In the genomic region with DNA sequence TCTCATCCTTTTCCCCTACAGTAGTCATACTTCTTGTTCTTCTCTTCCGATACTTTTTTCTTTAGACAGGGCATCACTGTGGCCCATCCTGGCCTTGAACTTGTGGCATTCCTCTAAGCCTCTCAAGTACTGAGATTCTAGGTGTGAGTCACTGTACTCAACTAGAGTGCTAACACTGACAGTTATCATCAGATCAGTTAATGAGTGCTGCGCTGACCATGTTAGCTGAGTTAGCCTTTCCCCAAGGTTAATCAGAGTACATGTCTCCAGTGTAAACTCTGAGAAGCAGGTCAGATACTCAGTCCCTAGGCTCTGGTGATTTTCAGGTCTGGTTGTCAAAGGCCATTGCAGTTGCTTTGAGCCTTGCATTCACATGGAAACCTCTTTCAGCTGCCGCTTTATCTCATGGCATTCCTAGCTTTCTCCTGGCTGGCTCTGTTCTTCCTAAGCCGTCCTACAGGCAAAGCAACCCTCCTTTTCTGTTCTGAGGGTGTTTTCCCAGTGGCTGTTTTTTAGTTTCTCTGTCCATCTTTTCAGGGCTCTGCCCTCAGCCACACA, we compare ENCODE assay signal across 27 mouse cellular contexts. TPM values are rescaled to one million over a fixed set of nuclear protein-coding genes. Genes with fewer than 3 reads are reported as not detected.
A peak's percentile ranks its signal among the peaks of the same experiment; 100 is the strongest.
DNase-seq lines count a peak whose midpoint lies in the region; ATAC-seq and TF ChIP-seq lines count a peak whose summit lies in the region.
"Had no signal": no experiment of that assay in that cellular context is flagged by ENCODE, and none has a peak within 500 bp of the region (broad histone marks: within the 10 kb centered on the region; RNA-seq: fewer than 3 reads in every experiment).

No protein-coding gene starts in this region.

- TF ChIP-seq CTCF in intestine, postnatal 0 days (IDR thresholded peaks at IDR 0.05; ENCODE audit: low read depth): no peak
- no peak for TF ChIP-seq CTCF in left cerebral cortex, adult 2 months (IDR thresholded peaks at IDR 0.05)

- DNase-seq in heart, postnatal 4 days: no peak
- no peak for DNase-seq in kidney, adult 9 months
- DNase-seq in yolk sac, embryonic 10.5 days (ENCODE audit: low spot score): peak; percentile 14
- no peak for DNase-seq in left cerebral cortex, adult 2 months (ENCODE audit: extremely low spot score in 1 of 2, low spot score in 2 of 2)
- DNase-seq: adrenal gland, adult 2 months; adrenal gland, postnatal 36 days; B cell, adult 2 months; cerebellum, adult 18-20 months; cerebellum, postnatal 10 days; forebrain, postnatal 0 days; layer of hippocampus, adult 9-11 months; right cerebral cortex, postnatal 25 days; thymus, postnatal 14 days had no signal

- no peaks in the 10 kb centered on the region for H3K9me3 ChIP-seq in heart, embryonic 14.5 days (ENCODE audit: control insufficient read depth, low read length)
- no peaks in the 10 kb centered on the region for H3K9me3 ChIP-seq in kidney, embryonic 16.5 days (ENCODE audit: low read length)
- no peaks in the 10 kb centered on the region for H3K9me3 ChIP-seq in intestine, postnatal 0 days (ENCODE audit: control insufficient read depth)
- H3K9me3 ChIP-seq: embryonic facial prominence, embryonic 15.5 days; forebrain, embryonic 12.5 days; hindbrain, embryonic 15.5 days; limb, embryonic 12.5 days; liver, embryonic 15.5 days; lung, embryonic 15.5 days; midbrain, embryonic 10.5 days; midbrain, embryonic 15.5 days; neural tube, embryonic 15.5 days; stomach, embryonic 15.5 days had no signal

- WGBS in heart, embryonic 14.5 days: 24% methylated on average over 4 of the region's 4 CpGs
- 84% methylated on average over 4 of the region's 4 CpGs for WGBS in kidney, embryonic 16.5 days
- WGBS in intestine, postnatal 0 days: 48% methylated on average over 4 of the region's 4 CpGs

- peak overlapping the region; percentile 86 for H3K27ac ChIP-seq in heart, embryonic 14.5 days (replicated peaks in 1 of 2; ENCODE audit: control insufficient read depth in 1 of 2, insufficient read depth in 1 of 2, low read depth in 2 of 2, low read length in 2 of 2)
- no peak overlapping the region for H3K27ac ChIP-seq in kidney, embryonic 16.5 days (ENCODE audit: low read length)
- peak overlapping the region; percentile 76 for H3K27ac ChIP-seq in intestine, postnatal 0 days (ENCODE audit: low read depth, low read length)
- H3K27ac ChIP-seq in left cerebral cortex, adult 2 months: no peak overlapping the region
- H3K27ac ChIP-seq: embryonic facial prominence, embryonic 15.5 days; forebrain, embryonic 12.5 days; hindbrain, embryonic 15.5 days; limb, embryonic 12.5 days; liver, embryonic 15.5 days; lung, embryonic 15.5 days; midbrain, embryonic 10.5 days; midbrain, embryonic 15.5 days; neural tube, embryonic 15.5 days; stomach, embryonic 15.5 days had no signal

- no peak overlapping the region for H3K9ac ChIP-seq in heart, embryonic 14.5 days (ENCODE audit: low read length)
- no peak overlapping the region for H3K9ac ChIP-seq in kidney, embryonic 16.5 days (replicated peaks; ENCODE audit: low read length)
- H3K9ac ChIP-seq in intestine, postnatal 0 days (ENCODE audit: low read depth, low read length): no peak overlapping the region
- H3K9ac ChIP-seq: embryonic facial prominence, embryonic 15.5 days; forebrain, embryonic 12.5 days; forebrain, postnatal 0 days; hindbrain, embryonic 15.5 days; limb, embryonic 12.5 days; liver, embryonic 15.5 days; lung, embryonic 15.5 days; midbrain, embryonic 15.5 days; neural tube, embryonic 15.5 days; stomach, embryonic 15.5 days had no signal

- intact Hi-C loops in left cerebral cortex, adult 2 months (cut with DNase I): loop anchor here (5.0 kb wide), 2 partner anchors 48 to 268 kb away; no protein-coding TSS in a partner anchor

- no peak overlapping the region for H3K4me2 ChIP-seq in heart, embryonic 14.5 days (ENCODE audit: low read length)
- no peak overlapping the region for H3K4me2 ChIP-seq in kidney, embryonic 16.5 days (replicated peaks; ENCODE audit: low read depth, low read length)
- H3K4me2 ChIP-seq in intestine, postnatal 0 days (replicated peaks; ENCODE audit: low read depth): no peak overlapping the region
- H3K4me2 ChIP-seq: embryonic facial prominence, embryonic 15.5 days; forebrain, embryonic 12.5 days; hindbrain, embryonic 15.5 days; limb, embryonic 12.5 days; liver, embryonic 15.5 days; lung, embryonic 15.5 days; midbrain, embryonic 15.5 days; neural tube, embryonic 15.5 days; stomach, embryonic 15.5 days had no signal

- no peak overlapping the region for H3K4me3 ChIP-seq in heart, embryonic 14.5 days (ENCODE audit: control insufficient read depth in 1 of 2, insufficient read depth in 1 of 2, low read depth in 1 of 2, low read length in 2 of 2)
- no peak overlapping the region for H3K4me3 ChIP-seq in kidney, embryonic 16.5 days (ENCODE audit: low read length)
- no peak overlapping the region for H3K4me3 ChIP-seq in intestine, postnatal 0 days (ENCODE audit: low read depth, low read length)
- no peak overlapping the region for H3K4me3 ChIP-seq in left cerebral cortex, adult 2 months
- H3K4me3 ChIP-seq: embryonic facial prominence, embryonic 15.5 days; forebrain, embryonic 12.5 days; hindbrain, embryonic 15.5 days; limb, embryonic 12.5 days; liver, embryonic 15.5 days; lung, embryonic 15.5 days; midbrain, embryonic 10.5 days; midbrain, embryonic 15.5 days; neural tube, embryonic 15.5 days; stomach, embryonic 15.5 days had no signal

- H3K4me1 ChIP-seq in heart, embryonic 14.5 days (ENCODE audit: control insufficient read depth in 2 of 2, insufficient read depth in 2 of 2, low read length in 2 of 2): peaks cover 14 to 31% of the 10 kb centered on the region in 2 experiments
- no peaks in the 10 kb centered on the region for H3K4me1 ChIP-seq in kidney, embryonic 16.5 days (ENCODE audit: insufficient read depth, low read length)
- H3K4me1 ChIP-seq in intestine, postnatal 0 days (replicated peaks; ENCODE audit: control insufficient read depth, insufficient read depth, low read length): 0 out of 2 replicates have a peak, but pooled peaks cover 3% of the 10 kb centered on the region
- H3K4me1 ChIP-seq: embryonic facial prominence, embryonic 15.5 days; forebrain, embryonic 12.5 days; hindbrain, embryonic 15.5 days; limb, embryonic 12.5 days; liver, embryonic 15.5 days; lung, embryonic 15.5 days; midbrain, embryonic 10.5 days; midbrain, embryonic 15.5 days; stomach, embryonic 15.5 days had no signal

- peaks cover 59% of the 10 kb centered on the region for H3K36me3 ChIP-seq in heart, embryonic 14.5 days (ENCODE audit: control insufficient read depth, insufficient read depth, low read length)
- H3K36me3 ChIP-seq in kidney, embryonic 16.5 days (ENCODE audit: insufficient read depth, low read length): peaks cover 2% of the 10 kb centered on the region
- H3K36me3 ChIP-seq in intestine, postnatal 0 days (ENCODE audit: control insufficient read depth, insufficient read depth): peaks cover 16% of the 10 kb centered on the region
- H3K36me3 ChIP-seq: liver, embryonic 15.5 days had no signal

- no peaks in the 10 kb centered on the region for H3K27me3 ChIP-seq in heart, embryonic 14.5 days (ENCODE audit: control insufficient read depth, insufficient read depth, low read length)
- no peaks in the 10 kb centered on the region for H3K27me3 ChIP-seq in kidney, embryonic 16.5 days (ENCODE audit: insufficient read depth, low read length)
- H3K27me3 ChIP-seq in intestine, postnatal 0 days (replicated peaks; ENCODE audit: control insufficient read depth, insufficient read depth, low read length): no peaks in the 10 kb centered on the region
- H3K27me3 ChIP-seq: embryonic facial prominence, embryonic 15.5 days; forebrain, embryonic 12.5 days; hindbrain, embryonic 15.5 days; limb, embryonic 12.5 days; liver, embryonic 15.5 days; lung, embryonic 15.5 days; midbrain, embryonic 15.5 days; neural tube, embryonic 15.5 days; stomach, embryonic 15.5 days had no signal

- ATAC-seq in heart, embryonic 14.5 days (ENCODE audit: insufficient number of reproducible peaks, insufficient read depth, low FRiP score, low read depth): no peak
- ATAC-seq in kidney, embryonic 16.5 days (ENCODE audit: low FRiP score, low TSS enrichment): peak; percentile 35; the same call in 1 of the 2 replicates
- ATAC-seq in intestine, postnatal 0 days: peak; percentile 56
- ATAC-seq: forebrain, postnatal 0 days; inflammation-experienced regulatory T-cells, adult 6 months; midbrain, embryonic 15.5 days had no signal

RNA-seq across cellular contexts. Expression of gene Ndst2, which starts 15.2 kb away (rescaled TPM):
- 16.8 and 20.9 TPM in 2 replicates for polyA plus RNA-seq in heart, embryonic 14.5 days (2014; fragmentation: Nextera tagmentation; extraction: Ambion mirVana)
- 10 to 100 TPM; 18.2 to 18.3 TPM for total RNA-seq in heart, postnatal 4 days (2021)
- polyA plus RNA-seq in kidney, embryonic 16.5 days (2015; fragmentation: Nextera tagmentation; extraction: Ambion mirVana): 31.6 and 33.5 TPM in 2 replicates
- polyA plus RNA-seq in intestine, postnatal 0 days (2015; fragmentation: Nextera tagmentation; extraction: Ambion mirVana): 9.8 and 12.4 TPM in 2 replicates
- total RNA-seq in left cerebral cortex, adult 2 months (2021): 10 to 100 TPM; 15.5 to 17.7 TPM

RNA-seq across cellular contexts. Expression of gene Zswim8, which starts 42.2 kb away (rescaled TPM):
- polyA plus RNA-seq in heart, embryonic 14.5 days (2014; fragmentation: Nextera tagmentation; extraction: Ambion mirVana): 21.7 and 25.4 TPM in 2 replicates
- 10 to 100 TPM; 81.7 to 83.6 TPM for total RNA-seq in heart, postnatal 4 days (2021)
- polyA plus RNA-seq in kidney, embryonic 16.5 days (2015; fragmentation: Nextera tagmentation; extraction: Ambion mirVana): 28.3 and 33.6 TPM in 2 replicates
- polyA plus RNA-seq in intestine, postnatal 0 days (2015; fragmentation: Nextera tagmentation; extraction: Ambion mirVana): 15.0 and 19.0 TPM in 2 replicates
- total RNA-seq in left cerebral cortex, adult 2 months (2021): 100 to 1,000 TPM; 176 to 180 TPM

RNA-seq across cellular contexts. Expression of gene Camk2g, which starts 44.3 kb away (rescaled TPM):
- polyA plus RNA-seq in heart, embryonic 14.5 days (2014; fragmentation: Nextera tagmentation; extraction: Ambion mirVana): 64.0 and 72.1 TPM in 2 replicates
- 10 to 100 TPM; 58.3 to 65.2 TPM for total RNA-seq in heart, postnatal 4 days (2021)
- 41.7 and 46.0 TPM in 2 replicates for polyA plus RNA-seq in kidney, embryonic 16.5 days (2015; fragmentation: Nextera tagmentation; extraction: Ambion mirVana)
- polyA plus RNA-seq in intestine, postnatal 0 days (2015; fragmentation: Nextera tagmentation; extraction: Ambion mirVana): 27.6 and 37.7 TPM in 2 replicates
- total RNA-seq in left cerebral cortex, adult 2 months (2021): 100 to 1,000 TPM; 328 to 345 TPM

RNA-seq across cellular contexts. Expression of gene Chchd1, which starts 46.8 kb away (rescaled TPM):
- polyA plus RNA-seq in heart, embryonic 14.5 days (2014; fragmentation: Nextera tagmentation; extraction: Ambion mirVana): 216 and 225 TPM in 2 replicates
- total RNA-seq in heart, postnatal 4 days (2021): 100 to 1,000 TPM in 1 of 2 experiments, 10 to 100 TPM in 1; 87.0 to 104 TPM
- polyA plus RNA-seq in kidney, embryonic 16.5 days (2015; fragmentation: Nextera tagmentation; extraction: Ambion mirVana): 161 and 171 TPM in 2 replicates
- polyA plus RNA-seq in intestine, postnatal 0 days (2015; fragmentation: Nextera tagmentation; extraction: Ambion mirVana): 143 and 150 TPM in 2 replicates
- 10 to 100 TPM; 47.3 to 48.1 TPM for total RNA-seq in left cerebral cortex, adult 2 months (2021)

RNA-seq across cellular contexts. Expression of gene Fut11, which starts 54.8 kb away (rescaled TPM):
- polyA plus RNA-seq in heart, embryonic 14.5 days (2014; fragmentation: Nextera tagmentation; extraction: Ambion mirVana): 16.5 and 17.8 TPM in 2 replicates
- total RNA-seq in heart, postnatal 4 days (2021): 10 to 100 TPM; 11.4 to 11.8 TPM
- 28.2 and 28.5 TPM in 2 replicates for polyA plus RNA-seq in kidney, embryonic 16.5 days (2015; fragmentation: Nextera tagmentation; extraction: Ambion mirVana)
- 7.4 and 8.4 TPM in 2 replicates for polyA plus RNA-seq in intestine, postnatal 0 days (2015; fragmentation: Nextera tagmentation; extraction: Ambion mirVana)
- total RNA-seq in left cerebral cortex, adult 2 months (2021): 10 to 100 TPM; 17.6 to 18.2 TPM

Comparison
In these comparisons a context has a peak if more than half of its experiments do, and no peak if none do; other contexts are left out.
1. H3K27ac ChIP-seq: peak in heart, embryonic 14.5 days (2 of 2) and intestine, postnatal 0 days (single experiment); none in kidney, embryonic 16.5 days (single experiment) and left cerebral cortex, adult 2 months (single experiment).